Mouse (Mus musculus) limb, embryonic 13.5 days (tissue): Measurements from ENCODE around the gene Mocs1. TPM values are rescaled to one million over a fixed set of nuclear protein-coding genes. Genes with fewer than 3 reads are reported as not detected.
"Not testable (repeated sequence)": the region's sequence is repeated elsewhere in the genome, so short reads cannot be mapped to it uniquely, and the experiment has no call there.

Source experiments
- ATAC-seq: fragments of 200-750 bp; cut with Nextera tagmentation; 2 replicates; pipeline ENCODE4 v1.8.0; 2017; ENCODE audit warnings: low read depth, moderate number of reproducible peaks, moderate TSS enrichment; ENCODE audit not compliant: low FRiP score
- H3K27ac ChIP-seq: fragments of 300-500 bp; sonication (generic); 2 replicates; pipeline ENCODE4 v1.5.1; 2015; ENCODE audit warnings: inconsistent platforms, mild to moderate bottlenecking, moderate library complexity
- H3K27me3 ChIP-seq: fragments of 300-500 bp; sonication (generic); 2 replicates; pipeline ENCODE4 v1.6.1; 2015; ENCODE audit warnings: mild to moderate bottlenecking, inconsistent platforms
- H3K36me3 ChIP-seq: fragments of 300-500 bp; sonication (generic); 2 replicates; pipeline ENCODE4 v1.6.1; 2015; ENCODE audit warnings: inconsistent platforms, mild to moderate bottlenecking, moderate library complexity
- H3K4me1 ChIP-seq: fragments of 300-500 bp; sonication (generic); 2 replicates; pipeline ENCODE4 v1.6.1; 2015; ENCODE audit warnings: inconsistent platforms
- H3K4me2 ChIP-seq: fragments of 300-500 bp; sonication (generic); replicated peaks from 2 replicates; pipeline ENCODE4 v1.6.1; 2015; ENCODE audit warnings: inconsistent platforms, mild to moderate bottlenecking, moderate library complexity
- H3K4me3 ChIP-seq: fragments of 300-500 bp; sonication (generic); 2 replicates; pipeline ENCODE4 v1.5.1; 2015; ENCODE audit warnings: moderate library complexity, mild to moderate bottlenecking, inconsistent platforms
- H3K9ac ChIP-seq: fragments of 300-500 bp; sonication (generic); 2 replicates; pipeline ENCODE4 v1.6.1; 2015; ENCODE audit warnings: mild to moderate bottlenecking, inconsistent platforms
- H3K9me3 ChIP-seq: fragments of 300-500 bp; sonication (generic); 2 replicates; pipeline ENCODE4 v1.6.1; 2016; ENCODE audit warnings: inconsistent platforms
- WGBS: fragments of 180-500 bp; shearing (Covaris S2); methylation state at CpG from one replicate; pipeline ENCODE4 v1.1.7; 2015; 5-methylcytosine and 5-hydroxymethylcytosine counted together
- polyA plus RNA-seq: library from polyadenylated mRNA; unstranded; fragments of >200 nt; fragmentation: Nextera tagmentation; extraction: Ambion mirVana; gene quantifications from 2 replicates; pipeline ENCODE4 v1.2.1, GENCODE M21; 2015

Mocs1 gene
- polyA plus RNA-seq, 1 experiment from 2014 or later, result 5.4 TPM

DNA sequence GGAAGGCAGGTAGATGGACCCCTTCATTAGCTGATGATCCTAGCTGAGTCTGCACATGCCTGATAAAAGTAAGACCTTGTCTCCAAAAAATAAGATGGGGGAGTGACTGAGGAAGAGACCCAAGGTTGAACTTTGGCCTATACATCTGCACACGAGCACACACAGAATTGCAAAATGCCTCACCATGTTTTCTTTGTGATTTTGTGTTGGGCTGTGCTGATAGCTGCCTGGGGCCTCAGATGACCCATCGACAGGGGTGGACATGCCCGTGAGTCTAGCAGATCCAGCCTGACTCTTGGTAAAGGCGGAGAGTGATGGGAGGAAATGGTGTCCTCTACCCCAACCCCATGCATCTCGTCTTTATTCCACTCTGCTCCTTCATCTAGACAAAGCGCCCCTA is 6.1 kb downstream of the Mocs1 start:
- Histone ChIP-seq H3K9me3 (no peaks in the 10 kb centered on the region; the same call in 1 of the 2 replicates), H3K27ac (no peak overlapping the region), H3K36me3 (peaks cover 52% of the 10 kb centered on the region), H3K4me3 (no peak overlapping the region), H3K4me1 (peaks cover 27% of the 10 kb centered on the region), H3K27me3 (no peaks in the 10 kb centered on the region), H3K9ac (no peak overlapping the region), H3K4me2 (no peak overlapping the region)
- WGBS, result 78% methylated on average over 6 of the region's 6 CpGs
- ATAC-seq, result no peak

DNA sequence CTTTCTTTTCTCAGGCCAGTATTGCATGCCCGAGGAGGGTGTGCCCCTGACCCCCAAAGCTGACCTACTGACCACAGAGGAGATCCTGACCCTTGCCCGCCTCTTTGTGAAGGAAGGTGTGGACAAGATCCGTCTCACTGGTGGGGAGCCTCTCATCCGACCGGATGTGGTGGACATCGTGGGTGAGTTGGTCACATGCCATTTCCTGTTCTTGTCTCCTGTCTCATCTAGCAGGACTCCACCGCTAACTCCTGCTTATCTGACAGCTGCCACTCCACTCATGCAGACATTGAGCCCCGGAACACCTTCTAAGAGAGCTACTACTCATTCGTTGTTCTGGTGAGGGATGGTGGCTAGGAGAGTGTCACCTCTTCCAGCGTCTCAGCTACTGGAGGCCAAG is 6.9 kb downstream of the Mocs1 start:
- no peaks in the 10 kb centered on the region for H3K27me3 ChIP-seq
- H3K36me3 ChIP-seq, result peaks cover 61% of the 10 kb centered on the region
- H3K4me2 ChIP-seq, result no peak overlapping the region
- H3K4me1 ChIP-seq, result peaks cover 18% of the 10 kb centered on the region
- H3K9me3 ChIP-seq, result no peaks in the 10 kb centered on the region; the same call in 1 of the 2 replicates
- H3K4me3 ChIP-seq, result no peak overlapping the region
- 96% methylated on average over 10 of the region's 10 CpGs for WGBS
- ATAC-seq, result no peak
- no peak overlapping the region for H3K27ac ChIP-seq
- H3K9ac ChIP-seq, result no peak overlapping the region

DNA sequence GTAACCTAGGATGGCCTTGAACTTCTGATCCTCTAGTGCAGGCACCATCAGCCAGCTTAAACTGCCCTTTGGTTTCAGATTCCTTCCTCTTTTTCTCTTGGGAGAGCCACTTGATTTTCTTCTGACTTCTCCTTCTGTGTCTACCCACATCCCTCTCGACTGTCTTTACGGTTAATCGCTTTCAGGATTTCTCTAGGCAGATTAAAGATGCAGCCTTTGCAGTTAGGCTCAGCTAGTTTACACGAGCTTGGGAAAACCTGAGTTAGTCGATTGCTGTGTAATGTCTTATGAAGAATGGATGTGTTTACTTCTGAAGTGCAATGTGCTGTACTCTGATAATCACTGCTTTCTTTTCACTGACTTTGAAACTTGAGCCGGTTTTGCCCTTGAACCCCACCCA is 8.5 kb downstream of the Mocs1 start:
- peaks cover 69% of the 10 kb centered on the region for H3K36me3 ChIP-seq
- H3K4me3 ChIP-seq, result no peak overlapping the region
- no peak overlapping the region for H3K9ac ChIP-seq
- H3K27ac ChIP-seq, result no peak overlapping the region
- WGBS, result 85% methylated on average over 6 of the region's 6 CpGs
- ATAC-seq, result no peak
- H3K4me2 ChIP-seq, result no peak overlapping the region
- no peaks in the 10 kb centered on the region; the same call in 1 of the 2 replicates for H3K9me3 ChIP-seq
- H3K4me1 ChIP-seq, result peaks cover 13% of the 10 kb centered on the region
- H3K27me3 ChIP-seq, result no peaks in the 10 kb centered on the region

DNA sequence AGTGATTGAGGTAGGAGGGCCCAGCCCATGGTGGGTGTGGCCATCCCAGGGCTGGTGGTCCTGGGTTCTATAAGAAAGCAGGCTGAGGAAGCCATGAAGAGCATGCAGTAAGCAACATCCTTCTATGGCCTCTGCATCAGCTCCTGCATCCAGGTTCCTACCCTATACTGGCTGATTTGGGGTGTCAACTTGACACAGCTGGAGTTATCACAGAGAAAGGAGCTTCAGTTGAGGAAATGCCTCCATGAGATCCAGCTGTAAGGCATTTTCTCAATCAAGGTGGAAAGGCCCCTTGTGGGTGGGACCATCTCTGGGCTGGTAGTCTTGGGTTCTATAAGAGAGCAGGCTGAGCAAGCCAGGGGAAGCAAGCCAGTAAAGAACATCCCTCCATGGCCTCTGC is 9.1 kb downstream of the Mocs1 start:
- H3K4me1 ChIP-seq, H3K4me3 ChIP-seq, H3K27ac ChIP-seq, ATAC-seq, H3K4me2 ChIP-seq, H3K27me3 ChIP-seq, H3K9ac ChIP-seq, H3K9me3 ChIP-seq: not testable (repeated sequence)
- H3K36me3 ChIP-seq, result peaks cover 69% of the 10 kb centered on the region

DNA sequence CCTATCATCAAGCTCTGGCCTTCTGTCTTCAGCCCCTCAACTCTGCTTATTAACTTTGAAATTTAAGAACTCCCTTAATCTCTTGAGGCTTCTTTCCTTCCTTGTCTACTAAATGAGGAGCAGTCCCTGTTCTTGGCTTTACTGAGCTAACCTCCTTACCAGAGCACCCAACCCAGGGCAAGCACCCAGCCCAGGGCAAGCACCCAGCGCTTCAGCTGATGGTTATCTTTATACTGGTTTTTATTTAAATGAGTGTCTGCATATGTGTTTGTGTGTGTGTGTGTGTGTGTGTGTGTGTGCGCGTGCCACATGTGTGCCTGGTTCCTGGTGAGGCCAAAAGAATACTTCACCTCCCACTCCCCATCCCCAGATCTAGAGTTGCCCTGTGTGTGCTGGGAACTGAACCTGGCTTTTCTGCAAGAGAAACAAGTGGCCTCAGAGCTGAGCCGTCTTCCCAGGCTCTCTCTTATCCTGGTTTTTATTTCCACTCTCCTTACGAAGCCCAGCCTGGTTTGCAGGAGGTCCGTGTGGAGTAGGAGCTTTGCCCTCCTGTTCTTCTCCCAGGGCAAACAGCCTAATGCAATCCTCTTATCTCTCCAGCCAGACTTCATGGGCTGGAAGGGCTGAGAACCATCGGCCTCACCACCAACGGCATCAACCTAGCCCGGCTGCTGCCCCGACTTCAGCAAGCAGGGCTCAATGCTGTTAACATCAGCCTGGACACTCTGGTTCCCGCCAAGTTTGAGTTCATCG is 10.8 kb downstream of the Mocs1 start:
- WGBS, result 70% methylated on average over 12 of the region's 12 CpGs
- no peaks in the 10 kb centered on the region for H3K27me3 ChIP-seq
- ATAC-seq, result no peak
- no peaks in the 10 kb centered on the region for H3K4me1 ChIP-seq
- peaks cover 58% of the 10 kb centered on the region for H3K36me3 ChIP-seq
- H3K4me2 ChIP-seq, result no peak overlapping the region
- H3K27ac ChIP-seq, result no peak overlapping the region
- H3K9me3 ChIP-seq, result no peaks in the 10 kb centered on the region; the same call in 1 of the 2 replicates
- no peak overlapping the region for H3K4me3 ChIP-seq
- H3K9ac ChIP-seq, result no peak overlapping the region

DNA sequence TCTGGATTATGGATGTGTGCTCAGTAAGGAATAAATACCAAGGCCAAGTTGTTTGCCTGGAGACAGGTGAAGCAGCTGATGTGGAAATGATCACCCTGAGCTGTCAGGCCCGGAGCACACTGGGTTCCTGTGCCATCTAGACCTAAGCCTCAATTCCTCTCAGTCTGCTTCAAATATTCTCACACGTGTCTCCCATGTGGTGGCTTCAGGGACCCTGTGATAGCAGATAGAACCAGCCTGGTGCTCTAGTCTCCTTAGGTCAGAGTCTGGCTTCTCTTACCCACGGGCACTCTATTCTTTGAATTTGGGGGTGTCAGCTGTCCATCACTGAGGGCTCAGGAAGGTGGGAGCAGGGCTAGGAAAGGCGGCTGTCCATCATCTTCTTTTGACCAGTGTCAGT is 11.5 kb downstream of the Mocs1 start:
- WGBS, result 87% methylated on average over 4 of the region's 4 CpGs
- ATAC-seq, result no peak
- H3K36me3 ChIP-seq, result peaks cover 51% of the 10 kb centered on the region
- H3K4me3 ChIP-seq, result no peak overlapping the region
- no peak overlapping the region for H3K9ac ChIP-seq
- H3K27me3 ChIP-seq, result no peaks in the 10 kb centered on the region
- H3K9me3 ChIP-seq, result no peaks in the 10 kb centered on the region; the same call in 1 of the 2 replicates
- H3K27ac ChIP-seq, result no peak overlapping the region
- no peaks in the 10 kb centered on the region for H3K4me1 ChIP-seq
- no peak overlapping the region for H3K4me2 ChIP-seq

DNA sequence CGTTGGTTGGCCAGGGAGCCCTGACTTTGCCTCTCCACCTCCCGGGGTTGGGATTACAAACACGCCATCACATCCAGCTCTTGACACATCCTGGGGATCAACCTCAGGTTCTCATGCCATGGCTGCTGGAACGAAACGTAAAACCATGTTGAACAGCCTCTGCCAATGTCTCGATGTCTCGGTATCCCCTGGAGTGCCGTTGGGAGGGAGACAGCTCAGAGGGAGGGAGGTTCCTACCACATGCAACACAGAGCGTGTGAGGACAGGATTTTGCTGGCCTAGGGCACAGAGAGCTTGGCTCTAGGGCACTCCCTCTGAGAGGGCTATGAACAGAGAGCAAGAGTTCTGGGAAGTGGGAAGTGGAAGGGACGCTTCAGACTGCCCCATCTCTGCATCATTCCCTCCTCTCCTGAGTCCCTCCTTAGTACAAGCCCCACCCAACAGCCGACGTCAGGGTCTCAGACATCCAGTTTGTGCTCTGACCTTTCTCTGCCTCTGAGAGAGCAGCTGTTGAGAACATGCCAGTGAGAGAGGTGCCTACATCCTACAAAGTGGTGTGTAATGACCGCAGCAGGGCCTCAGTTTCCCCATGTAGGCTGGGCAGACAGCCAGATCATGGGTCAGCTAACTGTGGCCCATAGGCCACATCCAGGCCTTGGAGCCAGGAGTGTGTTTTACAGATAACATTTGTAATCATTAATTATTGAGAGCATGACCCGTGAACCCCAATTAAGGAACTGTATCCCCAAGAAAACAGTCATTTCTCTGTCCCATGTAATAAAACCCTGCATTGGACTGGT is 12.4 kb downstream of the Mocs1 start:
- peaks cover 43% of the 10 kb centered on the region for H3K36me3 ChIP-seq
- WGBS, result 67% methylated on average over 14 of the region's 14 CpGs
- H3K27me3 ChIP-seq, result no peaks in the 10 kb centered on the region
- no peaks in the 10 kb centered on the region; the same call in 1 of the 2 replicates for H3K9me3 ChIP-seq
- H3K4me1 ChIP-seq, result no peaks in the 10 kb centered on the region
- no peak overlapping the region for H3K27ac ChIP-seq
- H3K4me3 ChIP-seq, result no peak overlapping the region
- ATAC-seq, result no peak
- no peak overlapping the region for H3K4me2 ChIP-seq
- no peak overlapping the region for H3K9ac ChIP-seq

DNA sequence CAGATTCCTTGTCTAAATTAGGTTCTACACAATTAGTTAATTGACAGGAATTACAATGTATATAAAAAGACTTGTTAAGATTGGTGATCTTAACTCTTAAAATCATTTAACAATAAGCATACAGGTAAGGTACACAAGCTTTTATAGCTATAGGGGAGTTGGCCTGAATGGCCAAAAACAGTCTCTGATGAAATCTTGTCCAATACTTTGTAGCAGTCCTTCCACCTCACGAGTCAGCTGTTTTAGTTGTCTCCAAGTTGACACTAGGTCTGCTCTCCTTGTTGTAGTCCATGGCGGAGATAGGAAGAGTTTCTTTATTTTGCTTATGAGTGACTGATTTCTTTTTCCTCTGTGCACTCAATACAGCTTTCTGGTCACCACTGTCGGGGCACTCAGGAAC is 14.7 kb downstream of the Mocs1 start:
- H3K9me3 ChIP-seq, H3K27me3 ChIP-seq, H3K4me2 ChIP-seq, H3K27ac ChIP-seq, H3K9ac ChIP-seq, H3K4me1 ChIP-seq, H3K4me3 ChIP-seq, ATAC-seq: not testable (repeated sequence)
- WGBS, result 39% methylated on average over 3 of the region's 3 CpGs
- H3K36me3 ChIP-seq, result peaks cover 29% of the 10 kb centered on the region

DNA sequence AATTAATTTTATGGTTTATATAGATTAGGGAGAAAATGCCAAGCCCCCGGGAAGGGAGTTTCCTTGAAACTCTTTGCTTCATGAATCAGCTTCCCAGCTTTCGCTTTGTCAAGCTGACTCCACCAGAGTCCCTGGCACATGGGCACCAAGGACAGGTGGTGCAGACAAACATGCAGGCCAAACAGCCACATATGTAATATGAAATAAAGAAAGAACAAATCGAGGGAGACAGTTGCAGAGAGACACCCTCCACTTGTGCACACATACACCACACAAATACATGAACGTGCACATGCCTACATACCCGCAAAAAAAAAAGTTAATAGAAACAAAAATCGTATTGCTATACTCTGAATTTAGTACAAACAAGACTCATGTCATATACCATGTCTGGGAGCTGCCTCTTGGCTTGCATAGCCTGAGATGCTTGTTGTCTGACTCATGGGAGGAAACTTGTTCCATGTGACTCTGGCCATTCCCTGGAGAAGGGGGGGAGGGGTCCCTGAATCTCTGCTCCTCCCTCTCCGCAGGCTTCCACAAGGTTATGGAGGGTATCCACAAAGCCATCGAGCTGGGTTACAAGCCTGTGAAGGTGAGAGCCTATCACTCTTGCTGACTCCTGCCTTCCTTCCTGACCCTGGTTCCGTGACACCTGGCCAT is 20.5 kb downstream of the Mocs1 start:
- no peak overlapping the region for H3K4me3 ChIP-seq
- no peak overlapping the region for H3K4me2 ChIP-seq
- H3K36me3 ChIP-seq, result peaks cover 39% of the 10 kb centered on the region
- WGBS, result 47% methylated on average over 9 of the region's 9 CpGs
- 0 out of 2 replicates have a peak, but pooled peaks cover 4% of the 10 kb centered on the region for H3K4me1 ChIP-seq
- H3K27me3 ChIP-seq, result no peaks in the 10 kb centered on the region
- no peaks in the 10 kb centered on the region for H3K9me3 ChIP-seq
- ATAC-seq, result peak; percentile 40; the same call in 1 of the 2 replicates
- H3K27ac ChIP-seq, result no peak overlapping the region
- no peak overlapping the region for H3K9ac ChIP-seq

DNA sequence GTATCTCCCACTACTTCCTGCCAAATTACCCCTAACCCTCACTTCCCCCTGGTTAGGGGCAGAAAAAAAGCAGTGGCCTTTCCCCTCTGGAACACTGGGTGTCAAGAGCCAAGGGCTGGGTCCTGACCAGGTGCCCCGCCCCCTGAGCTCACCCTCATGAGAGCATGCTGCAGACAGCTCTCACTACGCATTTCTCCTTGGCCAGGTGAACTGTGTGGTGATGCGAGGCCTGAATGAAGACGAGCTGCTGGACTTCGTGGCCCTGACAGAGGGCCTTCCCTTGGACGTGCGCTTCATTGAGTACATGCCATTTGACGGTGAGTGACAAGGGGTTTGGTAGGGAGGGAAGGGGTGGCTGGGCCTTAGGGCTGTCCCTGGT is 21.1 kb downstream of the Mocs1 start:
- WGBS, result 77% methylated on average over 8 of the region's 8 CpGs
- H3K9ac ChIP-seq, result no peak overlapping the region
- H3K9me3 ChIP-seq, result no peaks in the 10 kb centered on the region
- H3K36me3 ChIP-seq, result peaks cover 43% of the 10 kb centered on the region
- no peak overlapping the region for H3K4me2 ChIP-seq
- 0 out of 2 replicates have a peak, but pooled peaks cover 4% of the 10 kb centered on the region for H3K4me1 ChIP-seq
- ATAC-seq, result no peak
- no peak overlapping the region for H3K27ac ChIP-seq
- H3K27me3 ChIP-seq, result no peaks in the 10 kb centered on the region
- H3K4me3 ChIP-seq, result no peak overlapping the region

DNA sequence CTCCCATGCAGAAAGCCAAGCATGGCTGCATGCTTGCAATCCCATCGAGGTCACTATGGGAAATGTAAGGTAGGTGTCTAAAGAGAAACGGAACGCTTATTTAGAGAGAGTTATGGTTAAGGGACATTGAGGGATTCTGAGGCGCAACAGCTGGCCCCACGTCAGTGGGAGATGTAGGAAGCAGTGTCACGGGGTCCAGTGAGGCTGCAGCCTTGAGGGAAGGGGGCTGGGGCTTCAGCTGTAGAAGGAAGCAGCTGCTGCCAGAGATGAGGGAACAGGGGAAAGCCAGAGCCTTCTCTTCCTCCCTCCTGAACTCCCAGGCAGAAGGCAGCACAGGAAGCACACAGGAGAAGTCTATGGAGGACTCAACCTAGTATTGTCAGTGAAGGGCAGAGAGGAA is 22.8 kb downstream of the Mocs1 start:
- no peak for ATAC-seq
- H3K36me3 ChIP-seq, result peaks cover 60% of the 10 kb centered on the region
- 84% methylated on average over 6 of the region's 6 CpGs for WGBS
- no peaks in the 10 kb centered on the region for H3K27me3 ChIP-seq
- H3K27ac ChIP-seq, result peak overlapping the region; percentile 4; the same call in 1 of the 2 replicates
- no peak overlapping the region for H3K9ac ChIP-seq
- no peak overlapping the region for H3K4me3 ChIP-seq
- no peaks in the 10 kb centered on the region for H3K9me3 ChIP-seq
- H3K4me2 ChIP-seq, result no peak overlapping the region
- 0 out of 2 replicates have a peak, but pooled peaks cover 4% of the 10 kb centered on the region for H3K4me1 ChIP-seq

DNA sequence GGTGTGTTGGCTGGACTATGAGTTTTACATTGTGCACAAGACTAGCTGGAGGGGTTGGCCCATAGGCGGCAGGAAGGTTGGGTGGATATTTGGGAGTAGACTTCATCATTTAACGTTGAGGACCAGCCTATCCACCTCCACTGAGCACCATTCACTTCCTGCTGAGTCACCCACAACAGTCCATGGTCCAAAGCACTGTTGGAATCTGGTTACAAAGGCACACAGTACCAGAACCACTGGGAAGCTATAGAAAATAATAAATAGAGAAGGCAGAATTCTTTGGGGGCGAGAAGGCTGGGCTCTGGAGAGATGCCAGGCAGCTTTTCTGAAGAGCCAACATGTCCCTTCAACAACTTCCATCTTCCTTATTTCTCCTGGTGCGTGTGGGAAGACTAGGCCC is 28.2 kb downstream of the Mocs1 start:
- H3K27me3 ChIP-seq, result no peaks in the 10 kb centered on the region
- no peak overlapping the region for H3K4me2 ChIP-seq
- H3K9me3 ChIP-seq, result no peaks in the 10 kb centered on the region
- no peak overlapping the region for H3K4me3 ChIP-seq
- WGBS, result 92% methylated on average over 4 of the region's 4 CpGs
- H3K9ac ChIP-seq, result no peak overlapping the region
- ATAC-seq, result no peak
- H3K27ac ChIP-seq, result no peak overlapping the region
- peaks cover 89% of the 10 kb centered on the region for H3K36me3 ChIP-seq
- H3K4me1 ChIP-seq, result no peaks in the 10 kb centered on the region
